Mouse (Mus musculus) bone marrow macrophage, adult 2 months (primary cell): ENCODE results near the gene N4bp1. TPM values are rescaled to one million over a fixed set of nuclear protein-coding genes. Genes with fewer than 3 reads are reported as not detected.
A peak's percentile ranks its signal among the peaks of the same experiment; 100 is the strongest.

Source experiments
- H3K27ac ChIP-seq: 2 replicates; pipeline ENCODE4 v1.5.1; 2012; ENCODE audit warnings: low read depth, low read length; ENCODE audit not compliant: insufficient read depth
- H3K4me1 ChIP-seq: 2 replicates; pipeline ENCODE4 v1.6.1; 2012; ENCODE audit warnings: low read length; ENCODE audit not compliant: control insufficient read depth, insufficient read depth
- H3K4me3 ChIP-seq: 2 replicates; pipeline ENCODE4 v1.5.1; 2012; ENCODE audit warnings: mild to moderate bottlenecking, low read length, moderate library complexity; ENCODE audit not compliant: insufficient read depth
- CTCF ChIP-seq: IDR thresholded peaks from 2 replicates; pipeline ENCODE4 v1.5.1; 2012; ENCODE audit warnings: low read depth, mild to moderate bottlenecking, low read length, moderate library complexity
- POLR2A ChIP-seq: IDR thresholded peaks from 2 replicates; pipeline ENCODE4 v1.6.1; 2012; ENCODE audit warnings: mild to moderate bottlenecking, low read depth, low read length, borderline replicate concordance
- polyA plus RNA-seq: library from polyadenylated mRNA; stranded (reverse); fragments of >200 nt; gene quantifications from 2 replicates; pipeline ENCODE4 v1.2.4, GENCODE M21; 2012; ENCODE audit not compliant: missing spikeins, insufficient read depth, insufficient read length

N4bp1 gene
- polyA plus RNA-seq, 1 experiment, result 31.1 TPM

GRCm38 (mm10) chr8:86786498-86786897, 98.6 kb downstream of the N4bp1 start:
- Histone ChIP-seq H3K4me1 (peaks cover 25% of the 10 kb centered on the region), H3K27ac (peak overlapping the region; percentile 66)
- TF ChIP-seq CTCF (no peak), POLR2A (no peak)

GRCm38 (mm10) chr8:86781094-86781493, 104.0 kb downstream of the N4bp1 start:
- TF ChIP-seq POLR2A (no peak), CTCF (no peak)
- Histone ChIP-seq H3K27ac (no peak overlapping the region), H3K4me1 (peaks cover 25% of the 10 kb centered on the region), H3K4me3 (no peak overlapping the region)

More at GRCm38 (mm10) chr8:86786498-86786897, 98.6 kb downstream of the N4bp1 start:
- H3K4me3 ChIP-seq, result no peak overlapping the region

GRCm38 (mm10) chr8:86779207-86779606, 105.9 kb downstream of the N4bp1 start:
- TF ChIP-seq POLR2A, result no peak
- TF ChIP-seq CTCF, result no peak
- no peak overlapping the region for H3K4me3 ChIP-seq
- peaks cover 23% of the 10 kb centered on the region for H3K4me1 ChIP-seq
- H3K27ac ChIP-seq, result no peak overlapping the region

GRCm38 (mm10) chr8:86769945-86770715, 114.9 kb downstream of the N4bp1 start:
- H3K27ac ChIP-seq, result no peak overlapping the region
- TF ChIP-seq POLR2A (no peak), CTCF (no peak)
- H3K4me1 ChIP-seq, result peaks cover 41% of the 10 kb centered on the region
- H3K4me3 ChIP-seq, result no peak overlapping the region

GRCm38 (mm10) chr8:86768499-86768898, 116.6 kb downstream of the N4bp1 start:
- Histone ChIP-seq H3K4me1 (peaks cover 46% of the 10 kb centered on the region), H3K4me3 (no peak overlapping the region), H3K27ac (peak overlapping the region; percentile 85)
- no peak for TF ChIP-seq POLR2A
- no peak for TF ChIP-seq CTCF

- H3K4me1 ChIP-seq, result peaks cover 46% of the 10 kb centered on the region
- no peak overlapping the region for H3K4me3 ChIP-seq
- TF ChIP-seq POLR2A (no peak), CTCF (no peak)
- no peak overlapping the region for H3K27ac ChIP-seq
These were observed 118.4 kb downstream of the N4bp1 start for GRCm38 (mm10) chr8:86766548-86767211.

GRCm38 (mm10) chr8:86765669-86766068, 119.4 kb downstream of the N4bp1 start:
- TF ChIP-seq POLR2A (no peak), CTCF (no peak)
- H3K27ac ChIP-seq, result no peak overlapping the region
- H3K4me1 ChIP-seq, result peaks cover 46% of the 10 kb centered on the region
- no peak overlapping the region for H3K4me3 ChIP-seq

- Histone ChIP-seq H3K4me3 (no peak overlapping the region), H3K4me1 (peaks cover 46% of the 10 kb centered on the region), H3K27ac (no peak overlapping the region)
- TF ChIP-seq POLR2A, result no peak
- TF ChIP-seq CTCF, result no peak
These were observed 119.9 kb downstream of the N4bp1 start for GRCm38 (mm10) chr8:86765155-86765554.

- Histone ChIP-seq H3K27ac (no peak overlapping the region), H3K4me3 (no peak overlapping the region), H3K4me1 (peaks cover 37% of the 10 kb centered on the region)
- TF ChIP-seq POLR2A (no peak), CTCF (no peak)
These were observed 122.3 kb downstream of the N4bp1 start for GRCm38 (mm10) chr8:86762806-86763205.

- H3K4me1 ChIP-seq, result peaks cover 34% of the 10 kb centered on the region
- no peak overlapping the region for H3K4me3 ChIP-seq
- TF ChIP-seq POLR2A (no peak), CTCF (no peak)
- H3K27ac ChIP-seq, result no peak overlapping the region
These were observed 124.3 kb downstream of the N4bp1 start for GRCm38 (mm10) chr8:86760746-86761145.
